ENCODE assay signal across 13 mouse cellular contexts in genomic region chr14:122577816-122578215, GRCm38 (mm10). TPM values are rescaled to one million over a fixed set of nuclear protein-coding genes. Genes with fewer than 3 reads are reported as not detected.
DNase-seq lines count a peak whose midpoint lies in the region; TF ChIP-seq lines count a peak whose summit lies in the region.
"Had no signal": no experiment of that assay in that cellular context is flagged by ENCODE, and none has a peak within 500 bp of the region (broad histone marks: within the 10 kb centered on the region; RNA-seq: fewer than 3 reads in every experiment).

No protein-coding gene starts in this region.

- H3K4me3 ChIP-seq in layer of hippocampus, adult 2 months, result no peak overlapping the region
- H3K4me3 ChIP-seq in heart, embryonic 10.5 days, result no peak overlapping the region
- H3K4me3 ChIP-seq: embryonic facial prominence, embryonic 12.5 days; forebrain, embryonic 10.5 days; megakaryocyte, embryonic 14.5 days had no signal

- no peak overlapping the region for H3K27ac ChIP-seq in layer of hippocampus, adult 2 months
- H3K27ac ChIP-seq in heart, embryonic 10.5 days, result no peak overlapping the region
- H3K27ac ChIP-seq: embryonic facial prominence, embryonic 12.5 days; forebrain, embryonic 10.5 days had no signal

- H3K27me3 ChIP-seq in heart, embryonic 10.5 days (ENCODE audit: insufficient read depth, poor library complexity, severe bottlenecking), result no peaks in the 10 kb centered on the region
- H3K27me3 ChIP-seq: embryonic facial prominence, embryonic 12.5 days; megakaryocyte, embryonic 14.5 days had no signal

- 79% methylated on average over 4 of the region's 4 CpGs for WGBS in heart, embryonic 10.5 days

- DNase-seq in layer of hippocampus, adult 2 months (ENCODE audit: low spot score in 2 of 2), result no peak
- DNase-seq in layer of hippocampus, postnatal 25 days (ENCODE audit: extremely low spot score in 1 of 2, low spot score in 1 of 2), result no peak
- DNase-seq in thymus, postnatal 4 days, result peak; percentile 25
- DNase-seq in thymus, postnatal 14 days, result no peak
- DNase-seq in ZHBTc4 (ENCODE audit: low read depth, low spot score), result peak; percentile 63
- DNase-seq in adrenal gland, postnatal 25 days, result no peak
- DNase-seq in heart, embryonic 10.5 days (ENCODE audit: low spot score), result no peak
- DNase-seq: heart, adult 11 months; heart, postnatal 10 days; layer of hippocampus, adult 9-11 months had no signal

- H3K4me1 ChIP-seq in heart, embryonic 10.5 days, result no peaks in the 10 kb centered on the region; the same call in 1 of the 2 replicates
- H3K4me1 ChIP-seq: embryonic facial prominence, embryonic 12.5 days; megakaryocyte, embryonic 14.5 days had no signal

- 0 out of 2 replicates have a peak, but pooled peaks cover 4% of the 10 kb centered on the region for H3K9me3 ChIP-seq in heart, embryonic 10.5 days
- H3K9me3 ChIP-seq: embryonic facial prominence, embryonic 12.5 days had no signal

- peak; percentile 50 for TF ChIP-seq CTCF in layer of hippocampus, adult 2 months (conservative IDR thresholded peaks at IDR 0.05)

- H3K36me3 ChIP-seq in heart, embryonic 10.5 days, result no peaks in the 10 kb centered on the region; the same call in 1 of the 2 replicates

RNA-seq across cellular contexts. Expression of gene Pcca, which starts 43.7 kb away (rescaled TPM):
- total RNA-seq in layer of hippocampus, adult 2 months (2021), result 10 to 100 TPM; 41.2 to 44.3 TPM
- total RNA-seq in layer of hippocampus, postnatal 25 days (2021), result 10 to 100 TPM; 35.1 to 40.6 TPM
- total RNA-seq in adrenal gland, postnatal 25 days (2021), result 133 and 175 TPM in 2 replicates
- polyA plus RNA-seq in heart, embryonic 10.5 days (2016; fragmentation: Nextera tagmentation; extraction: Ambion mirVana), result 27.6 and 32.1 TPM in 2 replicates

Comparison
In these comparisons a context has a peak if more than half of its experiments do, and no peak if none do; other contexts are left out.
1. DNase-seq: peak in thymus, postnatal 4 days (single experiment) and ZHBTc4 (single experiment); none in layer of hippocampus, adult 2 months (0 of 2), layer of hippocampus, postnatal 25 days (0 of 2), thymus, postnatal 14 days (single experiment), adrenal gland, postnatal 25 days (single experiment) and heart, embryonic 10.5 days (single experiment).